Mouse (Mus musculus) heart, postnatal 4 days (tissue): ENCODE measurements around the gene Apof. TPM values are rescaled to one million over a fixed set of nuclear protein-coding genes. Genes with fewer than 3 reads are reported as not detected.

ENCODE experiments used
- DNase-seq: peaks from one replicate; pipeline ENCODE4 v3.0.0; 2021
- total RNA-seq, 2 experiments: library from RNA; stranded (reverse); gene quantifications; 2 replicates each; pipeline ENCODE4 v1.2.3; 2021

The Apof gene
- not detected for total RNA-seq

- DNase-seq = no peak
These were observed at the start of gene Apof for GRCm38 (mm10) chr10:128268371-128268770. TSS of gene Apof (plus strand) at chr10:128268671.

GRCm38 (mm10) chr10:128221533-128222286, 46.8 kb upstream of the Apof start:
- no peak for DNase-seq

- no peak for DNase-seq
These were observed 43.4 kb upstream of the Apof start for GRCm38 (mm10) chr10:128225064-128225463.

- no peak for DNase-seq
These were observed 42.9 kb upstream of the Apof start, which contains the start of gene Mip for GRCm38 (mm10) chr10:128225538-128225937. TSS of gene Mip (plus strand) at chr10:128225838.

- no peak for DNase-seq
These were observed 40.9 kb upstream of the Apof start for GRCm38 (mm10) chr10:128227592-128227991.

- DNase-seq = no peak
These were observed 40.5 kb upstream of the Apof start for GRCm38 (mm10) chr10:128228009-128228408.

- no peak for DNase-seq
These were observed 37.9 kb upstream of the Apof start for GRCm38 (mm10) chr10:128230582-128230981.

GRCm38 (mm10) chr10:128231146-128231545, 37.3 kb upstream of the Apof start:
- DNase-seq = no peak

GRCm38 (mm10) chr10:128231697-128232419, 36.6 kb upstream of the Apof start, which contains the start of gene Timeless:
TSS of gene Timeless (plus strand) at chr10:128232065.
- DNase-seq = peak; percentile 91

- DNase-seq = peak; percentile 60
These were observed 36.0 kb upstream of the Apof start for GRCm38 (mm10) chr10:128232420-128232985.

- no peak for DNase-seq
These were observed 32.1 kb upstream of the Apof start for GRCm38 (mm10) chr10:128236321-128236720.

GRCm38 (mm10) chr10:128237807-128238480, 30.5 kb upstream of the Apof start:
- DNase-seq = peak; percentile 53

- no peak for DNase-seq
These were observed 29.3 kb upstream of the Apof start for GRCm38 (mm10) chr10:128239140-128239539.

GRCm38 (mm10) chr10:128240131-128240530, 28.3 kb upstream of the Apof start:
- no peak for DNase-seq

- peak; percentile 45 for DNase-seq
These were observed 25.2 kb upstream of the Apof start for GRCm38 (mm10) chr10:128243252-128243651.

GRCm38 (mm10) chr10:128244121-128244520, 24.4 kb upstream of the Apof start:
- no peak for DNase-seq

GRCm38 (mm10) chr10:128247020-128247732, 21.3 kb upstream of the Apof start:
- DNase-seq = peak; percentile 58

- no peak for DNase-seq
These were observed 17.9 kb upstream of the Apof start for GRCm38 (mm10) chr10:128250565-128250964.

GRCm38 (mm10) chr10:128253677-128254255, 14.7 kb upstream of the Apof start, which contains the start of gene Apon:
TSS of gene Apon (plus strand) at chr10:128254096.
- no peak for DNase-seq

GRCm38 (mm10) chr10:128255925-128256324, 12.5 kb upstream of the Apof start:
- DNase-seq = no peak

- DNase-seq = no peak
These were observed 12.1 kb upstream of the Apof start for GRCm38 (mm10) chr10:128256328-128256727.

GRCm38 (mm10) chr10:128258953-128259352, 9.5 kb upstream of the Apof start:
- DNase-seq = no peak
